Mouse (Mus musculus) intestine, embryonic 14.5 days (tissue): ENCODE results near the gene Setd4. TPM values are rescaled to one million over a fixed set of nuclear protein-coding genes. Genes with fewer than 3 reads are reported as not detected.

Experiments used
- ATAC-seq: fragments of 200-750 bp; cut with Nextera tagmentation; replicated peaks from 2 replicates; pipeline ENCODE4 v1.8.0; 2017; ENCODE audit warnings: low read depth, moderate number of reproducible peaks, moderate TSS enrichment, moderate library complexity; ENCODE audit not compliant: low FRiP score, low TSS enrichment
- DNase-seq: peaks from one replicate; pipeline ENCODE4 v3.0.0-alpha.2; 2018; ENCODE audit warnings: low spot score
- H3K27ac ChIP-seq: fragments of 300-500 bp; sonication (generic); 2 replicates; pipeline ENCODE4 v1.5.1; 2014; ENCODE audit warnings: low read depth, mild to moderate bottlenecking, control low read depth
- H3K27me3 ChIP-seq: fragments of 300-500 bp; sonication (generic); replicated peaks from 2 replicates; pipeline ENCODE4 v1.6.1; 2014; ENCODE audit warnings: low read length, control low read depth; ENCODE audit not compliant: control insufficient read depth, insufficient read depth
- H3K36me3 ChIP-seq: fragments of 300-500 bp; sonication (generic); 2 replicates; pipeline ENCODE4 v1.6.1; 2014; ENCODE audit warnings: low read length, control low read depth; ENCODE audit not compliant: control insufficient read depth, insufficient read depth
- H3K4me1 ChIP-seq: fragments of 300-500 bp; sonication (generic); replicated peaks from 2 replicates; pipeline ENCODE4 v1.6.1; 2014; ENCODE audit warnings: low read length, control low read depth, mixed read lengths; ENCODE audit not compliant: control insufficient read depth, insufficient read depth
- H3K4me2 ChIP-seq: fragments of 300-500 bp; sonication (generic); 2 replicates; pipeline ENCODE4 v1.6.1; 2014; ENCODE audit warnings: low read length
- H3K4me3 ChIP-seq: fragments of 300-500 bp; sonication (generic); 2 replicates; pipeline ENCODE4 v1.5.1; 2014; ENCODE audit warnings: low read depth, low read length, control low read depth, mixed read lengths
- H3K9ac ChIP-seq: fragments of 300-500 bp; sonication (generic); 2 replicates; pipeline ENCODE4 v1.6.1; 2014; ENCODE audit warnings: mild to moderate bottlenecking, low read length
- H3K9me3 ChIP-seq: fragments of 300-500 bp; sonication (generic); 2 replicates; pipeline ENCODE4 v1.6.1; 2016; ENCODE audit warnings: low read length, control low read depth; ENCODE audit not compliant: control insufficient read depth
- WGBS: fragments of 180-500 bp; shearing (Covaris S2); extraction: QIAGEN DNeasy Blood & Tissue Kit; methylation state at CpG from one replicate; pipeline ENCODE4 v1.1.7; 2014; 5-methylcytosine and 5-hydroxymethylcytosine counted together
- polyA plus RNA-seq: library from polyadenylated mRNA; unstranded; fragments of >200 nt; fragmentation: Nextera tagmentation; extraction: Ambion mirVana; gene quantifications from 2 replicates; pipeline ENCODE4 v1.2.1, GENCODE M21; 2014

Gene Setd4
- polyA plus RNA-seq, 1 experiment from 2014 or later = 13.4 TPM

- H3K4me3 ChIP-seq = no peak overlapping the region
- no peak overlapping the region for H3K4me2 ChIP-seq
- DNase-seq (no peak), ATAC-seq (no peak)
- 86% methylated on average over 9 of the region's 9 CpGs for WGBS
- H3K27ac ChIP-seq = no peak overlapping the region
- H3K4me1 ChIP-seq = no peaks in the 10 kb centered on the region
- no peak overlapping the region for H3K9ac ChIP-seq
- peaks cover 32% of the 10 kb centered on the region for H3K36me3 ChIP-seq
- no peaks in the 10 kb centered on the region for H3K9me3 ChIP-seq
- no peaks in the 10 kb centered on the region for H3K27me3 ChIP-seq
Measured at GRCm38 (mm10) chr16:93585703-93586205, 18.1 kb downstream of the Setd4 start.

GRCm38 (mm10) chr16:93584976-93585702, 18.7 kb downstream of the Setd4 start:
- Histone ChIP-seq H3K4me1 (no peaks in the 10 kb centered on the region), H3K9ac (no peak overlapping the region), H3K27ac (no peak overlapping the region), H3K9me3 (no peaks in the 10 kb centered on the region), H3K27me3 (no peaks in the 10 kb centered on the region), H3K4me3 (no peak overlapping the region), H3K4me2 (no peak overlapping the region), H3K36me3 (peaks cover 25% of the 10 kb centered on the region)
- DNase-seq (no peak), ATAC-seq (no peak)
- 87% methylated on average over 24 of the region's 24 CpGs for WGBS

- Histone ChIP-seq H3K27me3 (no peaks in the 10 kb centered on the region), H3K9me3 (no peaks in the 10 kb centered on the region), H3K27ac (no peak overlapping the region), H3K36me3 (peaks cover 14% of the 10 kb centered on the region; the same call in 1 of the 2 replicates), H3K9ac (no peak overlapping the region), H3K4me2 (no peak overlapping the region), H3K4me3 (no peak overlapping the region), H3K4me1 (peaks cover 2% of the 10 kb centered on the region; the same call in 1 of the 2 replicates)
- ATAC-seq = no peak
- no peak for DNase-seq
- WGBS = 66% methylated on average over 6 of the region's 6 CpGs
Measured at GRCm38 (mm10) chr16:93581125-93581524, 22.7 kb downstream of the Setd4 start.

- DNase-seq = no peak
- WGBS = 85% methylated on average over 8 of the region's 8 CpGs
- H3K4me3 ChIP-seq = no peak overlapping the region
- H3K27me3 ChIP-seq = no peaks in the 10 kb centered on the region
- H3K9me3 ChIP-seq = no peaks in the 10 kb centered on the region
- no peaks in the 10 kb centered on the region for H3K36me3 ChIP-seq
- H3K4me2 ChIP-seq = no peak overlapping the region
- no peak overlapping the region for H3K27ac ChIP-seq
- no peak overlapping the region for H3K9ac ChIP-seq
- peaks cover 15% of the 10 kb centered on the region; the same call in 1 of the 2 replicates for H3K4me1 ChIP-seq
- ATAC-seq = no peak
Measured at GRCm38 (mm10) chr16:93578346-93579005, 25.4 kb downstream of the Setd4 start.

- WGBS = 14% methylated on average over 14 of the region's 14 CpGs
- peak; percentile 48; the same call in 1 of the 2 replicates for ATAC-seq
Measured at GRCm38 (mm10) chr16:93576412-93577082, 27.3 kb downstream of the Setd4 start.

GRCm38 (mm10) chr16:93575574-93575973, 28.3 kb downstream of the Setd4 start:
- 61% methylated on average over 5 of the region's 5 CpGs for WGBS
- H3K9me3 ChIP-seq = no peaks in the 10 kb centered on the region
- no peaks in the 10 kb centered on the region for H3K27me3 ChIP-seq
- no peak overlapping the region for H3K4me3 ChIP-seq
- H3K36me3 ChIP-seq = no peaks in the 10 kb centered on the region
- DNase-seq (no peak), ATAC-seq (no peak)
- H3K4me2 ChIP-seq = no peak overlapping the region
- peaks cover 15% of the 10 kb centered on the region; the same call in 1 of the 2 replicates for H3K4me1 ChIP-seq
- no peak overlapping the region for H3K9ac ChIP-seq
- 0 out of 2 replicates have a peak overlapping the region, but pooled peaks have one; percentile 54 for H3K27ac ChIP-seq

More at GRCm38 (mm10) chr16:93576412-93577082, 27.3 kb downstream of the Setd4 start:
- peak; percentile 98 for DNase-seq
- Histone ChIP-seq H3K9me3 (no peaks in the 10 kb centered on the region), H3K36me3 (no peaks in the 10 kb centered on the region), H3K27ac (peak overlapping the region; percentile 54), H3K9ac (no peak overlapping the region), H3K27me3 (no peaks in the 10 kb centered on the region), H3K4me2 (peak overlapping the region; percentile 41), H3K4me1 (peaks cover 15% of the 10 kb centered on the region; the same call in 1 of the 2 replicates), H3K4me3 (no peak overlapping the region)

- ATAC-seq (0 out of 2 replicates have a peak, but pooled peaks have one; percentile 48), DNase-seq (no peak)
- 32% methylated on average over 18 of the region's 18 CpGs for WGBS
- H3K4me2 ChIP-seq = no peak overlapping the region
- H3K9ac ChIP-seq = no peak overlapping the region
- no peaks in the 10 kb centered on the region for H3K9me3 ChIP-seq
- H3K4me3 ChIP-seq = no peak overlapping the region
- H3K27me3 ChIP-seq = no peaks in the 10 kb centered on the region
- no peaks in the 10 kb centered on the region for H3K36me3 ChIP-seq
- peaks cover 15% of the 10 kb centered on the region; the same call in 1 of the 2 replicates for H3K4me1 ChIP-seq
- H3K27ac ChIP-seq = no peak overlapping the region; the same call in 1 of the 2 replicates
Measured at GRCm38 (mm10) chr16:93574521-93575191, 29.2 kb downstream of the Setd4 start.

GRCm38 (mm10) chr16:93573434-93573833, 30.4 kb downstream of the Setd4 start:
- no peaks in the 10 kb centered on the region for H3K27me3 ChIP-seq
- WGBS = 95% methylated on average over 5 of the region's 5 CpGs

More at GRCm38 (mm10) chr16:93573434-93573833, 30.4 kb downstream of the Setd4 start:
- H3K4me2 ChIP-seq = no peak overlapping the region
- DNase-seq (no peak), ATAC-seq (no peak)
- no peaks in the 10 kb centered on the region for H3K9me3 ChIP-seq
- H3K4me1 ChIP-seq = peaks cover 15% of the 10 kb centered on the region; the same call in 1 of the 2 replicates
- no peak overlapping the region for H3K27ac ChIP-seq
- H3K36me3 ChIP-seq = no peaks in the 10 kb centered on the region
- H3K4me3 ChIP-seq = no peak overlapping the region
- no peak overlapping the region for H3K9ac ChIP-seq
